Mouse (Mus musculus) forebrain, embryonic 10.5 days (tissue): ENCODE data around the gene Vmn1r51. TPM values are rescaled to one million over a fixed set of nuclear protein-coding genes. Genes with fewer than 3 reads are reported as not detected.
"Not testable (repeated sequence)": the region's sequence is repeated elsewhere in the genome, so short reads cannot be mapped to it uniquely, and the experiment has no call there.

Experiments
- DNase-seq: peaks from one replicate; pipeline ENCODE4 v3.0.0-alpha.2; 2017; ENCODE audit warnings: low spot score; ENCODE audit errors: extremely low spot score
- H3K27ac ChIP-seq: fragments of 300-500 bp; sonication (generic); 2 replicates; pipeline ENCODE4 v1.5.1; 2016; ENCODE audit warnings: mild to moderate bottlenecking
- H3K27me3 ChIP-seq: fragments of 300-500 bp; sonication (generic); 2 replicates; pipeline ENCODE4 v1.6.1; 2016; ENCODE audit warnings: mild to moderate bottlenecking; ENCODE audit not compliant: poor library complexity, severe bottlenecking
- H3K36me3 ChIP-seq: fragments of 300-500 bp; sonication (generic); replicated peaks from 2 replicates; pipeline ENCODE4 v1.6.1; 2016; ENCODE audit warnings: mild to moderate bottlenecking, moderate library complexity
- H3K4me1 ChIP-seq: fragments of 300-500 bp; sonication (generic); 2 replicates; pipeline ENCODE4 v1.6.1; 2016
- H3K4me3 ChIP-seq: fragments of 300-500 bp; sonication (generic); 2 replicates; pipeline ENCODE4 v1.5.1; 2016; ENCODE audit warnings: mild to moderate bottlenecking, moderate library complexity
- H3K9me3 ChIP-seq: fragments of 300-500 bp; sonication (generic); 2 replicates; pipeline ENCODE4 v1.6.1; 2016; ENCODE audit warnings: mild to moderate bottlenecking, moderate library complexity
- WGBS: fragments of 180-500 bp; shearing (Covaris S2); methylation state at CpG from one replicate; pipeline ENCODE4 v1.1.7; 2016; 5-methylcytosine and 5-hydroxymethylcytosine counted together
- polyA plus RNA-seq: library from polyadenylated mRNA; unstranded; fragments of >200 nt; fragmentation: Nextera tagmentation; extraction: Ambion mirVana; gene quantifications from 2 replicates; pipeline ENCODE4 v1.2.1, GENCODE M21; 2016

Vmn1r51 gene
- polyA plus RNA-seq: 0.04 TPM in 1 of 2 replicates, not detected in the other

DNA sequence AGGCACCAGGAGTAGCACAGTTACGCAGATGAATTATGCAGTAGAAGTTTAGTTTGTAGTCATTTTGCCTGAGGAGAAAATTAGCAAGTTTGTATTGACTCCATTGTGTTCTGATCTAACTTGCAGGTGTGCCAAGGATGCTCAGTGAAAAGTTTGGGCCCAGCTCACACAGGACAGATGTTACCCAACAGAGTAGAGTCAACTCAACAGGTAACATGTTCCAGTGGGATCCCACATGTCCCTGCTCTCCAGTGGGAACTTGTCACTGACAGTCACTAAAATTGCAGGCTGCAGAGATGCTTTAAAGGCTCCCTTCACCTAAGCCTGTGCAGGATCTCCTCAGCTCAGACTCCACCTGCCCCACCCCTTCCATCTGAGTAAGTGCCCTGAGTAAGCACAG lies at the start of gene Vmn1r51:
Gene Vmn1r51 (plus strand): TSS at position 301 of the 400 bp plus-strand sequence.
- not testable (repeated sequence) for H3K4me3 ChIP-seq, H3K27me3 ChIP-seq, H3K4me1 ChIP-seq, H3K27ac ChIP-seq, DNase-seq, H3K36me3 ChIP-seq
- H3K9me3 ChIP-seq: peaks cover 27% of the 10 kb centered on the region; the same call in 1 of the 2 replicates
- WGBS: 83% methylated on average over 1 of the region's 1 CpGs

- Histone ChIP-seq H3K36me3 (no peaks in the 10 kb centered on the region), H3K27me3 (no peaks in the 10 kb centered on the region), H3K27ac (no peak within 1 kb of the TSS), H3K4me3 (no peak within 1 kb of the TSS), H3K9me3 (peaks cover 35% of the 10 kb centered on the region), H3K4me1 (no peaks in the 10 kb centered on the region)
- no peak for DNase-seq
- WGBS: 86% methylated on average over 4 of the region's 4 CpGs
Measured at GRCm38 (mm10) chr6:90078406-90078805, 44.0 kb upstream of the Vmn1r51 start, which contains the start of gene Vmn1r49. Gene Vmn1r49, minus strand, starts transcription at chr6:90078506.

DNA sequence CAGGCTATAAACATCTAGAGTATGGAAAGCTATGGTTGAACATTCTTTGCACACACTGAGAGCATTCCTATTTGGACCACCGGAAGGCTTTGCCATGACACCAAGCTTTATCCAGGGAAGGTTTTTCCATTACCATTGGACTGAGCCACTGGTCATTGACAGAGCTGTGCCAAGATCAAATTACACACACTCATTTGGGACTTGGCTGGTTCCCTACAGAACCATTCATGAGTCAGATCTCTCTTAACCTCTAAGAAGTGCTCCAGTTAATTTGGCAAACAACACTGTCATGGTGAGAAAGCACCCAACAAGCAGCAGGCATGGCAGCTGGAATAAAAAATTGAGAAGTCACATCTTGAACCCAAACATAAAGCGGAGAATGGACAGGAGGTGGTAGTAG lies 21.8 kb upstream of the Vmn1r51 start:
- Histone ChIP-seq H3K27ac (no peak overlapping the region), H3K4me3 (no peak overlapping the region), H3K27me3 (no peaks in the 10 kb centered on the region), H3K9me3 (peaks cover 53% of the 10 kb centered on the region), H3K36me3 (no peaks in the 10 kb centered on the region), H3K4me1 (no peaks in the 10 kb centered on the region)
- WGBS: 88% methylated on average over 2 of the region's 2 CpGs
- DNase-seq: no peak

- Histone ChIP-seq H3K4me1 (no peaks in the 10 kb centered on the region), H3K27me3 (no peaks in the 10 kb centered on the region), H3K27ac (no peak within 1 kb of the TSS), H3K36me3 (no peaks in the 10 kb centered on the region), H3K9me3 (peaks cover 51% of the 10 kb centered on the region), H3K4me3 (no peak within 1 kb of the TSS)
- 74% methylated on average over 2 of the region's 2 CpGs for WGBS
- no peak for DNase-seq
Measured at GRCm38 (mm10) chr6:90101130-90101529, 21.3 kb upstream of the Vmn1r51 start, which contains the start of gene Vmn1r50. Gene Vmn1r50, plus strand, starts transcription at chr6:90101430.

DNA sequence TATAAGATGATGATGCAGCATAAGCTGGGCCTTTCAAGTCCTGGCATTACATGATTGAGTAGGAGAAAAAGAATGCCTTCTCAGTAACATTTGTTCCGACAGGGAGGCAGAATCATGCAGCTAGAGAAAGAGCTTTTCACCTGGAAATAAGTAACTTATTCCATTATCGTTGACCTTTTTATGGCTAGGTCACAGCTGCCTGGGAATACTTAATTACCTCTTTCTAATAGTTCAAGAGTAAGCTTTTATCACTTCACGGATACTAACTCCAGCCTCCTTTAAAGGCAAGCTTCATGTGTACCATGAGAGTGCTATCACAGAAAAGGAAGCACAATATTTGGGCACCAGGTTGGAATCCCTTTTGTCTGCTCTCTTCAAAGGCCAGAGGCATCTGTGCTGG lies 37.7 kb downstream of the Vmn1r51 start:
- H3K27ac ChIP-seq: no peak overlapping the region
- H3K4me1 ChIP-seq: no peaks in the 10 kb centered on the region
- no peak overlapping the region for H3K4me3 ChIP-seq
- H3K9me3 ChIP-seq: peaks cover 24% of the 10 kb centered on the region
- no peaks in the 10 kb centered on the region for H3K36me3 ChIP-seq
- no peak for DNase-seq
- WGBS: 90% methylated on average over 3 of the region's 3 CpGs
- H3K27me3 ChIP-seq: no peaks in the 10 kb centered on the region

GRCm38 (mm10) chr6:90174508-90174907 lies 52.1 kb downstream of the Vmn1r51 start, which contains the start of gene Vmn1r52:
Gene Vmn1r52, plus strand, starts transcription at chr6:90174808.
- H3K27me3 ChIP-seq: no peaks in the 10 kb centered on the region
- DNase-seq: no peak
- WGBS: 77% methylated on average over 2 of the region's 2 CpGs

More at GRCm38 (mm10) chr6:90174508-90174907, 52.1 kb downstream of the Vmn1r51 start, which contains the start of gene Vmn1r52:
- Histone ChIP-seq H3K27ac (no peak within 1 kb of the TSS), H3K4me3 (no peak within 1 kb of the TSS), H3K9me3 (peaks cover 10% of the 10 kb centered on the region), H3K4me1 (no peaks in the 10 kb centered on the region), H3K36me3 (no peaks in the 10 kb centered on the region)

Other genes with a start within 250 kb of the Vmn1r51 start
- gene Vmn1r42, start 246.2 kb upstream of the Vmn1r51 start, polyA plus RNA-seq: not detected in 2 replicates
- not detected in 2 replicates for gene Vmn1r43, start 246.2 kb upstream of the Vmn1r51 start, polyA plus RNA-seq
- not detected in 2 replicates for gene Vmn1r44, start 238.9 kb upstream of the Vmn1r51 start, polyA plus RNA-seq
- gene Vmn1r45, start 182.0 kb upstream of the Vmn1r51 start, polyA plus RNA-seq: not detected in 2 replicates
- not detected in 2 replicates for gene Vmn1r46, start 153.3 kb upstream of the Vmn1r51 start, polyA plus RNA-seq
- not detected in 2 replicates for gene Vmn1r47, start 106.4 kb upstream of the Vmn1r51 start, polyA plus RNA-seq
- gene Vmn1r48, start 85.8 kb upstream of the Vmn1r51 start, polyA plus RNA-seq: not detected in 2 replicates
- not detected in 2 replicates for gene Vmn1r49, start 44.1 kb upstream of the Vmn1r51 start, polyA plus RNA-seq
- not detected in 2 replicates for gene Vmn1r50, start 21.2 kb upstream of the Vmn1r51 start, polyA plus RNA-seq
- not detected in 2 replicates for gene Vmn1r52, start 52.2 kb downstream of the Vmn1r51 start, polyA plus RNA-seq
- not detected in 2 replicates for gene V1ra8, start 80.2 kb downstream of the Vmn1r51 start, polyA plus RNA-seq
- gene Vmn1r53, start 101.8 kb downstream of the Vmn1r51 start, polyA plus RNA-seq: not detected in 2 replicates
- gene Vmn1r54, start 123.7 kb downstream of the Vmn1r51 start, polyA plus RNA-seq: not detected in 2 replicates
- gene BC048671, start 178.6 kb downstream of the Vmn1r51 start, polyA plus RNA-seq: not detected in 2 replicates
- gene Chst13, start 202.6 kb downstream of the Vmn1r51 start, polyA plus RNA-seq: not detected in 2 replicates
- not detected in 2 replicates for gene Uroc1, start 210.7 kb downstream of the Vmn1r51 start, polyA plus RNA-seq
- gene Zxdc, start 246.9 kb downstream of the Vmn1r51 start, polyA plus RNA-seq: 5.5 and 6.3 TPM in 2 replicates